ENCODE assay signal across 8 mouse cellular contexts in genomic region chr14:51883527-51884030, GRCm38 (mm10). TPM values are rescaled to one million over a fixed set of nuclear protein-coding genes. Genes with fewer than 3 reads are reported as not detected.
DNase-seq lines count a peak whose midpoint lies in the region; ATAC-seq lines count a peak whose summit lies in the region.

No protein-coding gene starts in this region.

- no peaks in the 10 kb centered on the region for H3K27me3 ChIP-seq in hindbrain, embryonic 13.5 days

- H3K9me3 ChIP-seq in hindbrain, embryonic 13.5 days = no peaks in the 10 kb centered on the region

- H3K4me1 ChIP-seq in hindbrain, embryonic 13.5 days (replicated peaks) = peaks cover 21% of the 10 kb centered on the region

- ATAC-seq in hindbrain, embryonic 13.5 days (ENCODE audit: low FRiP score) = peak; percentile 35

- peak overlapping the region; percentile 86 for H3K27ac ChIP-seq in hindbrain, embryonic 13.5 days

- DNase-seq in R1 (ENCODE audit: low read depth, low spot score) = peak; percentile 94
- DNase-seq in cerebellum, postnatal 10 days = peak; percentile 74 to 81
- DNase-seq in frontal cortex, postnatal 14 days (ENCODE audit: low spot score in 2 of 2) = peak; percentile 47 to 50
- DNase-seq in layer of hippocampus, postnatal 10 days (ENCODE audit: low spot score in 2 of 2) = peak; percentile 62 to 71
- DNase-seq in lung, postnatal 14 days = peak; percentile 81
- peak; percentile 84 for DNase-seq in retina, embryonic 14.5 days (ENCODE audit: low spot score)
- peak; percentile 76 to 77 for DNase-seq in thymus, postnatal 36 days

- H3K4me2 ChIP-seq in hindbrain, embryonic 13.5 days = peak overlapping the region; percentile 71

- peak overlapping the region; percentile 77 for H3K4me3 ChIP-seq in hindbrain, embryonic 13.5 days

- peaks cover 25% of the 10 kb centered on the region for H3K36me3 ChIP-seq in hindbrain, embryonic 13.5 days

- under 1% methylated on average over 4 of the region's 4 CpGs for WGBS in hindbrain, embryonic 13.5 days

- H3K9ac ChIP-seq in hindbrain, embryonic 13.5 days = peak overlapping the region; percentile 62; the same call in 1 of the 2 replicates

RNA-seq across cellular contexts. Expression of gene Mettl17, which starts 1.1 kb away (rescaled TPM):
- 82.5 and 86.0 TPM in 2 replicates for polyA plus RNA-seq in hindbrain, embryonic 13.5 days (2015; fragmentation: Nextera tagmentation; extraction: Ambion mirVana)
- total RNA-seq in layer of hippocampus, postnatal 10 days (2021) = 10 to 100 TPM; 29.8 to 44.0 TPM

RNA-seq across cellular contexts. Expression of gene Slc39a2, which starts 9.1 kb away (rescaled TPM):
- 1.7 and 1.8 TPM in 2 replicates for polyA plus RNA-seq in hindbrain, embryonic 13.5 days (2015; fragmentation: Nextera tagmentation; extraction: Ambion mirVana)
- 1 to 10 TPM; 4.9 to 5.1 TPM for total RNA-seq in layer of hippocampus, postnatal 10 days (2021)

RNA-seq across cellular contexts. Expression of gene Ear6, which starts 30.1 kb away (rescaled TPM):
- not detected in 2 replicates for polyA plus RNA-seq in hindbrain, embryonic 13.5 days (2015; fragmentation: Nextera tagmentation; extraction: Ambion mirVana)
- total RNA-seq in layer of hippocampus, postnatal 10 days (2021) = not detected

RNA-seq across cellular contexts. Expression of gene Ndrg2, which starts 30.4 kb away (rescaled TPM):
- polyA plus RNA-seq in hindbrain, embryonic 13.5 days (2015; fragmentation: Nextera tagmentation; extraction: Ambion mirVana) = 108 and 144 TPM in 2 replicates
- total RNA-seq in layer of hippocampus, postnatal 10 days (2021) = 100 to 1,000 TPM; 488 to 494 TPM

RNA-seq across cellular contexts. Expression of gene Tppp2, which starts 34.6 kb away (rescaled TPM):
- not detected in 2 replicates for polyA plus RNA-seq in hindbrain, embryonic 13.5 days (2015; fragmentation: Nextera tagmentation; extraction: Ambion mirVana)
- total RNA-seq in layer of hippocampus, postnatal 10 days (2021) = not detected

Comparison
In these comparisons a context has a peak if more than half of its experiments do, and no peak if none do; other contexts are left out.
1. Peak in every context shown above with its lines: DNase-seq, ATAC-seq, H3K4me3 ChIP-seq and H3K27ac ChIP-seq.